In the genomic region with DNA sequence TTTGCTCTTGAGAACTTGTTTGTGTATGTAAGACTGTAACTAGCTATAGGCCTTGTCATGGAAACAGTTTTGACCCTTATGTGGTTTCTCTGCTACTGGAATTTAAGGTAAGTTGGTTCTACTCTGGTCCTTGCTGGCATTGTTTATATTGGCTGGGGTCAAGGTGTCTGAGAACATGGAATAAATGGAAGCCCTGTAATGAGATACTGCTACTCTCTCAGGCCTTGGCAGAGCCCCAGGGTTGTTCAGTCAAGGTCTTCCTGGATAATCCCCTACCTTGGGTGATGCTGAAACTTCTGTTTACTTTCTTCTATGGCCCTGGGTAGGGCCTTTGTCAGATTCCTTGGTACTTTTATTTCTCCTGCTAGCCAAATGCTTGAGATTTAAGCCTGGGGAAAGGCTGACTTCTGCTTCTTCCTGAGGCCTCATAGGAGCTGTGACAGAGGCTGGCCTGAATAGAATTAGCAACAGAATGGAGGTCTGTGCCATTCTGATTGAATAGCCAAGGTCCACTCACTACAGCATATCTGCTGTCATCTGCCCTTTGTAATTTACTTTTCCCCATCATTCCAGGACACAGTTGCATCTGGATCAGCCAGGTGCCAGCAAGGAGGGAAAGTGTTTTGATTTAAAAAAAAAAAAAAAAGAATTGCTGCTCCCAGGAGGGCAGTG, we compare ENCODE assay signal across 21 mouse cellular contexts.
DNase-seq lines count a peak whose midpoint lies in the region; ATAC-seq and TF ChIP-seq lines count a peak whose summit lies in the region.
"Had no signal": no experiment of that assay in that cellular context is flagged by ENCODE, and none has a peak within 500 bp of the region (broad histone marks: within the 10 kb centered on the region; RNA-seq: fewer than 3 reads in every experiment).

No protein-coding gene starts in this region.

- no peak for TF ChIP-seq EP300 in liver, postnatal 0 days (IDR thresholded peaks at IDR 0.05; ENCODE audit: low read depth)
- no peak for TF ChIP-seq EP300 in MEL (IDR thresholded peaks at IDR 0.05; ENCODE audit: low read depth in 1 of 2, low read length in 2 of 2)

- DNase-seq in liver, postnatal 0 days: no peak
- DNase-seq in MEL (ENCODE audit: low read depth, low spot score): no peak
- peak; percentile 73 for DNase-seq in adrenal gland, adult 2 months
- DNase-seq in left cerebral cortex, adult 11 months (ENCODE audit: low spot score): no peak
- no peak for DNase-seq in spleen, postnatal 36 days (ENCODE audit: low spot score in 2 of 2)
- DNase-seq: cerebellum, adult 11-12 months; cerebellum, postnatal 25 days; embryo, embryonic 11 days; forebrain, postnatal 0 days; gastrocnemius, postnatal 36 days; heart, postnatal 10 days; kidney, adult 2 months; kidney, postnatal 36 days; right cerebral cortex, adult 18-20 months; thymus, adult 2 months had no signal

- no peaks in the 10 kb centered on the region for H3K36me3 ChIP-seq in liver, postnatal 0 days (replicated peaks; ENCODE audit: insufficient read depth, low read length)
- no peaks in the 10 kb centered on the region for H3K36me3 ChIP-seq in liver, embryonic 12.5 days
- peaks cover 0 to 8% of the 10 kb centered on the region in 2 experiments; a peak in 2 of 4 replicates for H3K36me3 ChIP-seq in MEL (ENCODE audit: control insufficient read depth in 1 of 2, insufficient read depth in 2 of 2, low read length in 2 of 2)
- no peaks in the 10 kb centered on the region for H3K36me3 ChIP-seq in limb, embryonic 15.5 days
- H3K36me3 ChIP-seq: forebrain, embryonic 10.5 days; stomach, embryonic 15.5 days had no signal

- no peaks in the 10 kb centered on the region for H3K4me1 ChIP-seq in liver, postnatal 0 days (ENCODE audit: insufficient read depth)
- 0 out of 2 replicates have a peak, but pooled peaks cover 4% of the 10 kb centered on the region for H3K4me1 ChIP-seq in liver, embryonic 12.5 days
- H3K4me1 ChIP-seq in MEL (ENCODE audit: control insufficient read depth in 1 of 2, insufficient read depth in 2 of 2, low read length in 2 of 2): peaks cover 0 to 6% of the 10 kb centered on the region in 2 experiments; a peak in 3 of 4 replicates
- H3K4me1 ChIP-seq in limb, embryonic 15.5 days: 0 out of 2 replicates have a peak, but pooled peaks cover 4% of the 10 kb centered on the region
- H3K4me1 ChIP-seq: forebrain, embryonic 10.5 days; stomach, embryonic 15.5 days had no signal

- peak; percentile 36; the same call in 1 of the 2 replicates for ATAC-seq in liver, postnatal 0 days
- ATAC-seq in liver, embryonic 12.5 days: no peak
- ATAC-seq in limb, embryonic 15.5 days (ENCODE audit: insufficient number of reproducible peaks, low FRiP score, low TSS enrichment, low read depth): 0 out of 2 replicates have a peak, but pooled peaks have one; percentile 40
- ATAC-seq: forebrain, postnatal 0 days; inflammation-experienced regulatory T-cells, adult 6 months had no signal

- H3K27me3 ChIP-seq in liver, postnatal 0 days (ENCODE audit: insufficient read depth, low read length): no peaks in the 10 kb centered on the region
- no peaks in the 10 kb centered on the region for H3K27me3 ChIP-seq in liver, embryonic 12.5 days (replicated peaks)
- no peaks in the 10 kb centered on the region for H3K27me3 ChIP-seq in MEL (ENCODE audit: control insufficient read depth in 1 of 2, insufficient read depth in 2 of 2, low read length in 2 of 2)
- no peaks in the 10 kb centered on the region for H3K27me3 ChIP-seq in limb, embryonic 15.5 days
- H3K27me3 ChIP-seq: stomach, embryonic 15.5 days had no signal

- no peak overlapping the region for H3K9ac ChIP-seq in liver, postnatal 0 days (replicated peaks)
- no peak overlapping the region for H3K9ac ChIP-seq in liver, embryonic 12.5 days
- no peak overlapping the region for H3K9ac ChIP-seq in MEL (ENCODE audit: control insufficient read depth, low read depth, low read length, poor library complexity, severe bottlenecking)
- no peak overlapping the region for H3K9ac ChIP-seq in limb, embryonic 15.5 days
- H3K9ac ChIP-seq: forebrain, postnatal 0 days; stomach, embryonic 15.5 days had no signal

- TF ChIP-seq RAD21 in MEL (IDR thresholded peaks at IDR 0.05; ENCODE audit: low read depth, low read length): no peak

- no peak overlapping the region for H3K27ac ChIP-seq in liver, postnatal 0 days (ENCODE audit: low read depth)
- no peak overlapping the region for H3K27ac ChIP-seq in liver, embryonic 12.5 days
- H3K27ac ChIP-seq in MEL (ENCODE audit: control insufficient read depth, low read depth, low read length): no peak overlapping the region
- peak overlapping the region; percentile 7; the same call in 1 of the 2 replicates for H3K27ac ChIP-seq in limb, embryonic 15.5 days
- H3K27ac ChIP-seq: forebrain, embryonic 10.5 days; stomach, embryonic 15.5 days had no signal

- no peak for TF ChIP-seq POLR2A in MEL (IDR thresholded peaks at IDR 0.05; ENCODE audit: control insufficient read depth in 1 of 2, insufficient read depth in 1 of 2, low read depth in 1 of 2, low read length in 2 of 2, poor library complexity in 1 of 2)

- TF ChIP-seq CTCF in liver, postnatal 0 days (IDR thresholded peaks at IDR 0.05; ENCODE audit: low read depth): no peak
- TF ChIP-seq CTCF in MEL (IDR thresholded peaks at IDR 0.05 in 2 of 3, conservative IDR thresholded peaks at IDR 0.05 in 1 of 3; ENCODE audit: control insufficient read depth in 1 of 3, insufficient read depth in 1 of 3, low read depth in 2 of 3, low read length in 3 of 3, poor library complexity in 1 of 3, severe bottlenecking in 1 of 3): no peak

- H3K4me2 ChIP-seq in liver, postnatal 0 days (ENCODE audit: low read depth, low read length): no peak overlapping the region
- no peak overlapping the region for H3K4me2 ChIP-seq in liver, embryonic 12.5 days
- H3K4me2 ChIP-seq in limb, embryonic 15.5 days: no peak overlapping the region
- H3K4me2 ChIP-seq: heart, embryonic 11.5 days; stomach, embryonic 15.5 days had no signal

- no peak overlapping the region for H3K4me3 ChIP-seq in liver, postnatal 0 days (ENCODE audit: low read depth, low read length)
- H3K4me3 ChIP-seq in liver, embryonic 12.5 days: no peak overlapping the region
- H3K4me3 ChIP-seq in MEL (ENCODE audit: control insufficient read depth in 1 of 2, insufficient read depth in 1 of 2, low read depth in 2 of 2, low read length in 2 of 2): no peak overlapping the region
- no peak overlapping the region for H3K4me3 ChIP-seq in limb, embryonic 15.5 days
- H3K4me3 ChIP-seq: forebrain, embryonic 10.5 days; stomach, embryonic 15.5 days had no signal

- H3K79me2 ChIP-seq in MEL (ENCODE audit: control insufficient read depth, insufficient read depth, low read length, poor library complexity): no peaks in the 10 kb centered on the region

- no peaks in the 10 kb centered on the region for H3K9me3 ChIP-seq in liver, postnatal 0 days (ENCODE audit: low read length)
- H3K9me3 ChIP-seq in liver, embryonic 12.5 days (replicated peaks): no peaks in the 10 kb centered on the region
- H3K9me3 ChIP-seq in MEL (replicated peaks; ENCODE audit: insufficient read depth, low read length): no peaks in the 10 kb centered on the region
- no peaks in the 10 kb centered on the region for H3K9me3 ChIP-seq in limb, embryonic 15.5 days
- H3K9me3 ChIP-seq: forebrain, embryonic 10.5 days; stomach, embryonic 15.5 days had no signal

TF ChIP-seq in MEL, 35 proteins besides CTCF, POLR2A, EP300 and RAD21:
- no peak for TF ChIP-seq MYC (IDR thresholded peaks at IDR 0.05; ENCODE audit: low read depth, low read length)
- TF ChIP-seq UBTF (IDR thresholded peaks at IDR 0.05; ENCODE audit: borderline replicate concordance, insufficient read depth, low read depth, low read length): no peak
- peak; percentile 52; the same call in 1 of the 2 replicates for TF ChIP-seq ZNF384 (IDR thresholded peaks at IDR 0.05; ENCODE audit: low read depth, low read length)
- TF ChIP-seq MXI1 (IDR thresholded peaks at IDR 0.05; ENCODE audit: low read depth, low read length): no peak
- TF ChIP-seq BHLHE40 (IDR thresholded peaks at IDR 0.05; ENCODE audit: borderline replicate concordance, low read depth, low read length): no peak
